Mouse (Mus musculus): ENCODE data around the gene Ctdsp1. TPM values are rescaled to one million over a fixed set of nuclear protein-coding genes. Genes with fewer than 3 reads are reported as not detected.

Ctdsp1 gene
- total and polyA plus RNA-seq, 2 experiments = 27.1 to 167 TPM

DNA sequence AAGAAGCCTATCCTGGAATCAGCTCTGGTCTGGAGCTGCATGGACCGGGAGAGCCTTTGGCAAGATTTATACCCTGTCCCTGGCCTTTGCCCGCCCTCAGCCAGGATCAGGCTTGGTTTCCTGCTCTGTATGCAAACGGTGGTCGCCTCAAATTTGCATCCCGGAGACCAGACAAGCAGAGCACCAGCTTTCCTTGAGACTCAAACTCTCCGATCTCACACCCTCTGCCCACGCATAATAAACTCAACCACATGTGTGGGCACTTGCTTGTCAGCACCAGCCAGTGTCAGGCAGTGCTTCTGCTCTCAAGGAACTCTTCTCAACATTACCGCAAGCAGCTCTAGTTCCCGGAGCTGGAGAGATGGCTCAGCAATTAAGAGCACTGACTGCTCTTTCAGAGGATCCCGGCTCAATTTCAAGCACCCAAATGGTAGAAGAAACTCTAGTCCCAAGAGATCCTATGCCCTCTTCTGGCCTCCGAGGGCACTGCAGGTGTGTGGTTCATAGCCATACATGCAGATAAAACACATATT, 6.7 kb downstream of the Ctdsp1 start:
- H3K4me3 ChIP-seq (ENCODE audit: insufficient read depth, low read depth, low read length) = peak overlapping the region; percentile 34
- H3K36me3 ChIP-seq (ENCODE audit: control insufficient read depth, insufficient read depth, low read length) = peaks cover 11% of the 10 kb centered on the region; the same call in 1 of the 2 replicates
- H3K79me2 ChIP-seq (ENCODE audit: control insufficient read depth, insufficient read depth, low read length) = peaks cover 10% of the 10 kb centered on the region; the same call in 1 of the 2 replicates
- H3K9ac ChIP-seq (ENCODE audit: low read depth, low read length) = peak overlapping the region; percentile 70
- no peaks in the 10 kb centered on the region for H3K27me3 ChIP-seq (ENCODE audit: control insufficient read depth, insufficient read depth, low read length)
- 6% methylated on average over 11 of the region's 11 CpGs for WGBS
- H3K4me1 ChIP-seq (ENCODE audit: control insufficient read depth, insufficient read depth, low read length) = peaks cover 23% of the 10 kb centered on the region
- peak; percentile 70 for DNase-seq (ENCODE audit: extremely low read depth, low read depth, low spot score)
- H3K27ac ChIP-seq (replicated peaks; ENCODE audit: insufficient read depth, low read depth, low read length) = peak overlapping the region; percentile 85
- TF ChIP-seq POLR2A (IDR thresholded peaks at IDR 0.05; ENCODE audit: extremely low read depth, insufficient read depth, low read length) (no peak), CTCF (IDR thresholded peaks at IDR 0.05; ENCODE audit: low read depth, low read length) (peak; percentile 64; the same call in 1 of the 2 replicates)

DNA sequence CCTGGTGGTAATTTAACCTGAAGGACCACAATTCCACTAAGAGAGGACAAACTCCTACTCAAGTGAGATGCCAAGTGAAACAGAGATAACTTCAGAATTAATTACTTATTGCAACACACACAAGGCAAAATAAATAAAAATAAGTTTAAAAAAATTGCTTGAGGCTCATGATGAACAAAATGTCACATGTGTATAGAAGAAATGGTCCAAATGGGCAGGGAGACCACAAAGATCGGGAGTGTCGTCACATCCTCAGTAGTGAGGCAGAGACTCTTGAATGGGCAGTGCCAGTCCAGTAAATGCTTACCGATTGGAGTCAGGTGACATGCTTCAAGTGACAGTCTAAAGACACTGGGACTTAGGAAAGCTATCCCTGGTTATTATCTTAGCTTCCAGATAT, 9.2 kb downstream of the Ctdsp1 start:
- no peaks in the 10 kb centered on the region for H3K79me2 ChIP-seq (ENCODE audit: control insufficient read depth, insufficient read depth, low read length)
- no peaks in the 10 kb centered on the region for H3K36me3 ChIP-seq (ENCODE audit: control insufficient read depth, insufficient read depth, low read length)
- H3K27ac ChIP-seq (replicated peaks; ENCODE audit: insufficient read depth, low read depth, low read length) = no peak overlapping the region
- no peak overlapping the region for H3K9ac ChIP-seq (ENCODE audit: low read depth, low read length)
- peak; percentile 98 for DNase-seq (ENCODE audit: extremely low read depth, low read depth, low spot score)
- WGBS = 22% methylated on average over 3 of the region's 3 CpGs
- H3K4me1 ChIP-seq (ENCODE audit: control insufficient read depth, insufficient read depth, low read length) = peaks cover 8% of the 10 kb centered on the region
- TF ChIP-seq CTCF (IDR thresholded peaks at IDR 0.05; ENCODE audit: low read depth, low read length) (no peak), POLR2A (IDR thresholded peaks at IDR 0.05; ENCODE audit: extremely low read depth, insufficient read depth, low read length) (no peak)
- H3K4me3 ChIP-seq (ENCODE audit: insufficient read depth, low read depth, low read length) = no peak overlapping the region
- H3K27me3 ChIP-seq (ENCODE audit: control insufficient read depth, insufficient read depth, low read length) = no peaks in the 10 kb centered on the region

DNA sequence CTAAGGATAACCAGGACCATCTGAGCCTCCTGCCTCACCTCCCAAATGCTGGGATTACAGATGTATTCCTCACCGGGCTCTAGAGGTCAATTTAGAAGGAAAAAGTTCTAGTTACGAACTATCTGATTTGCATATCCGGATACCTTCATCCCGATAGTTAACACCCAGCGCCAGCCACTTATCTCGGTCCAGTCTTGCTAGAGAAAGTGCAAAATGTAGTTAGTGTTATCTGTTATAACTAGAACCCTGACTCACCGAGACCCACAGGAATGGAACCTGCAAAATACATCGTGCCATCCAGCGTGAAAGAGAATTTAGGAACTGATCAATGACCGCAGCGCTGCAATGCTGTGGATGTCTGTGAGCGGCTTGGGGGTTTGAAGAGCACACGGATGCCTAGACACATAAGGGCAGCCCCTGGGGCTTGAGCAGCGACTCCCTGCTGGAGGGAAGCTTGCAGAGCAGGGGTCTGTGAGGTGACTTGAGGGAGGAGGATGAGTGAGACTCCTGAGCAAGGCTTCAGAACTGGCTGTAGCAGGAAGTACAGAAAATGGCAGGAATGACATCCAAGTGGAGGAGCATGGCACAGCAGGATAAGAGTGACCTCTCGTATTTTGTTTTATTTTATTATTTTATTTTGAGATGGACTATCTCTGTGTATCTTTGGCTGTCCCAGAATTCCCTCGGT, 9.8 kb downstream of the Ctdsp1 start:
- no peaks in the 10 kb centered on the region for H3K79me2 ChIP-seq (ENCODE audit: control insufficient read depth, insufficient read depth, low read length)
- H3K4me3 ChIP-seq (ENCODE audit: insufficient read depth, low read depth, low read length) = no peak overlapping the region
- H3K27me3 ChIP-seq (ENCODE audit: control insufficient read depth, insufficient read depth, low read length) = no peaks in the 10 kb centered on the region
- TF ChIP-seq POLR2A (IDR thresholded peaks at IDR 0.05; ENCODE audit: extremely low read depth, insufficient read depth, low read length) (no peak), CTCF (IDR thresholded peaks at IDR 0.05; ENCODE audit: low read depth, low read length) (no peak)
- peaks cover 8% of the 10 kb centered on the region for H3K4me1 ChIP-seq (ENCODE audit: control insufficient read depth, insufficient read depth, low read length)
- WGBS = 46% methylated on average over 16 of the region's 16 CpGs
- H3K9ac ChIP-seq (ENCODE audit: low read depth, low read length) = no peak overlapping the region
- DNase-seq (ENCODE audit: extremely low read depth, low read depth, low spot score) = no peak
- H3K36me3 ChIP-seq (ENCODE audit: control insufficient read depth, insufficient read depth, low read length) = no peaks in the 10 kb centered on the region
- no peak overlapping the region for H3K27ac ChIP-seq (replicated peaks; ENCODE audit: insufficient read depth, low read depth, low read length)

DNA sequence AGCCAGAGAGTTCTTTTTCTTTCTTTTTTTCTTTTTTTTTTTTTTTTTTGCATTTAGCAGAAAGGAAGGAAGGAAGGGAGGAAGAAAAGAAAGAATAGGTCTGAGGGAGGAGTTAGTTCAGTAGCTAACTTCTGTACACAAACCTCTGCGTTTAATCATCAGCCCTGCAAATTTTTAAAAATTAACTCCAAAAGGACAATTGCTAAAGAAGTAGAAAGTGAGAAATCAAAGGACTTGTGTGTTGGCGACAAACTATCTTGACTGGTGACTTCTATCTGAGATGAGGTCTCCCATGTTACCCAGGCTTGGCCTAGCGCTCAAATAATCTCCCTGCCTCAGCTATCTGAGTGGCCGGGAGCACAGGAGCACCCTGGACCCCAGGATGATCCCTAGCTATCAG, 12.9 kb downstream of the Ctdsp1 start:
- peak overlapping the region; percentile 58 for H3K27ac ChIP-seq (replicated peaks; ENCODE audit: insufficient read depth, low read depth, low read length)
- H3K4me3 ChIP-seq (ENCODE audit: insufficient read depth, low read depth, low read length) = no peak overlapping the region
- H3K9ac ChIP-seq (ENCODE audit: low read depth, low read length) = no peak overlapping the region
- peak; percentile 76 for DNase-seq (ENCODE audit: extremely low read depth, low read depth, low spot score)
- H3K4me1 ChIP-seq (ENCODE audit: control insufficient read depth, insufficient read depth, low read length) = peaks cover 6% of the 10 kb centered on the region
- no peak for TF ChIP-seq CTCF (IDR thresholded peaks at IDR 0.05; ENCODE audit: low read depth, low read length)
- WGBS = 23% methylated on average over 4 of the region's 4 CpGs
- H3K27me3 ChIP-seq (ENCODE audit: control insufficient read depth, insufficient read depth, low read length) = no peaks in the 10 kb centered on the region
- no peaks in the 10 kb centered on the region for H3K36me3 ChIP-seq (ENCODE audit: control insufficient read depth, insufficient read depth, low read length)
- H3K79me2 ChIP-seq (ENCODE audit: control insufficient read depth, insufficient read depth, low read length) = no peaks in the 10 kb centered on the region

DNA sequence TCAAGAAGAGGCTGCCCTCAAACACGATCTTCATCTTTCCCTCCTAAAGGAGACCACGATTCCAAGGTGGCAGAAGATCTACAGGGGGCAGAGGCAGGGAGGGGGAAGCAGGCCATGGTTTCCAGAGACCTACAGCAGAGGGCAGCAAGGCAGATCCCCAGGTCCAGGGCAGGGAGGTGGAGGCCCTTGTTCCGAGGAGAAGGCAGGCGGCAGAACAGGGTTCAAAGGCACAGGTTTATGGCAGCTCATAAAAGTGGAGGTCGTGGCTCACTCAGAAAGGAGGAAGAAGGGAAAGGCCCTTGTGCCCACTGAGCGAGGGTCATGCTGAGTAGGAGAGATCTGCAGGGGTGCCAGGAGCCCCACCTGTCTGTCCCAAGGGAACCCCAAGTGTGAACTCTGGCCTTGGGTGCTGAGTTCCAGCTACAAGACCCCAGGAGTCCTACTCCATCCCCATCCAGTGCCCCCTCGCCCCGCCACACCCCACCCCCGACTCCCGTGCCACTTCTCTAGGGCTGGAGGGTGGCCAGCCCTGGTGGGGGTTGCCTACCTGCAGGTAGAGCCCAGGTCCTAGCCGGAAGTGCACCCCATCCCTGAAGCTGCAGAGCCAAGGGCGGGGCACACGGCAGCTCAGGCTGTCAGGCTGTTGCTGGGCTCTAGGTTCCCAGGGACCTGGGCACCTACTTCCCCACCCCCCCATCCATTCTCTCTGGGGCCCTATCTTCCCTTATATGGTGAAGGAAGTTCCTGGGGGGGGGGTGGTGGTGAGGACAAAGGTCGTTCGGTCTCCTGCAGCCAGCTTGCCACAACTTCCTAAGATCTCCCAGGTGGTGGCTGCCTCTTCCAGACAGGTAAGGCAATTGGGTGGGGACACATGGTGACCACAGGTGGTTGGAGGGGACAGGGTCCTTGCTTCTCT, 17.5 kb downstream of the Ctdsp1 start, which contains the start of gene Vil1:
TSS of gene Vil1 (plus strand) at position 788 of the 916 bp plus-strand sequence.
- no peaks in the 10 kb centered on the region for H3K79me2 ChIP-seq (ENCODE audit: control insufficient read depth, insufficient read depth, low read length)
- H3K27ac ChIP-seq (replicated peaks; ENCODE audit: insufficient read depth, low read depth, low read length) = no peak within 1 kb of the TSS
- 75% methylated on average over 15 of the region's 15 CpGs for WGBS
- H3K4me3 ChIP-seq (ENCODE audit: insufficient read depth, low read depth, low read length) = no peak within 1 kb of the TSS
- DNase-seq (ENCODE audit: extremely low read depth, low read depth, low spot score) = no peak
- H3K9ac ChIP-seq (ENCODE audit: low read depth, low read length) = no peak within 1 kb of the TSS
- H3K4me1 ChIP-seq (ENCODE audit: control insufficient read depth, insufficient read depth, low read length) = peaks cover 4% of the 10 kb centered on the region; the same call in 1 of the 2 replicates
- no peak for TF ChIP-seq CTCF (IDR thresholded peaks at IDR 0.05; ENCODE audit: low read depth, low read length)
- H3K27me3 ChIP-seq (ENCODE audit: control insufficient read depth, insufficient read depth, low read length) = no peaks in the 10 kb centered on the region
- no peaks in the 10 kb centered on the region for H3K36me3 ChIP-seq (ENCODE audit: control insufficient read depth, insufficient read depth, low read length)

Measured in liver, adult 2 months (tissue).